Mouse (Mus musculus): ENCODE data around the gene Atpif1. TPM values are rescaled to one million over a fixed set of nuclear protein-coding genes. Genes with fewer than 3 reads are reported as not detected.
"Not testable (repeated sequence)": the region's sequence is repeated elsewhere in the genome, so short reads cannot be mapped to it uniquely, and the experiment has no call there.

Atpif1 gene
- total RNA-seq, 1 experiment from 2014 or later: 1,217 TPM

DNA sequence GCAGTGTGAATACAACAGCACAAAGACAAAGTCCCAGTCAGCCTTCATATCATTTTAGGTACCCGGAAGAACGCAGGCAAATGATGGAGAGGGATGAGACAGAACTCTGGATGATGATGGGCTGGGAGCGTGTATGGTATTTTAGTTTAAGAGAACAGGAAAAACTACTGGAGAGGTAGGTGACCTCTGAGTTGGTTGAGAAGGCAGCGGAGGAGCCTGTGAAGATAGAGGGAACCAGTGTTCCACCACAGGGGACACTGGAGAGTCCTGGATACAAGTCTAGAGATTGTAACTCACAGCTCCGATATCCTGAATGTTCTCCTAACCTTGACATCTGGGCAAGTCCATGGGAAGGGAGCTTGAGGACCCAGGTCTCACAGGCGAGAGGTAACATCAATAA is 27.2 kb downstream of the Atpif1 start:
- ATAC-seq (replicated peaks in 1 of 2; ENCODE audit: insufficient read depth in 1 of 2, low FRiP score in 2 of 2, low TSS enrichment in 1 of 2, low read depth in 1 of 2, poor library complexity in 2 of 2, severe bottlenecking in 2 of 2): no peak

DNA sequence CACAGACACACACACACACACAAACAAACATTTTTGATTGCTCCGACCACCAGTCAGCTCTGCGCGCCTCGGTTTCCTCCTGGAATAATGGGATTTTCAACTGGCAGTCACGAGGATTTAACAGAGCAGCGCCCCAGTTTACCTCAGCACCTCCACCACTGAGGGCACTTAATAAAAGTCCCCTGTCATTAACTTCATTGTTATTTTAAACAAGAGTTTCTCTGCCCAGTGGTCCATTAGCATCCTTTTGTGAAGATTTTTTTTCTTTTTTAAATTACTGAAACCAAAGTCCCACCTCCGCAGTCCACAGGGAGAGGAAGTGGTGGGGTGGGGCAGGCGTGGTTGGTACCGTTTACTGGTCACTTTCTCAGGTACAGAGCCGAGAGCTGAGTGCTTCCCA is 27.7 kb downstream of the Atpif1 start:
- ATAC-seq (replicated peaks in 1 of 2; ENCODE audit: insufficient read depth in 1 of 2, low FRiP score in 2 of 2, low TSS enrichment in 1 of 2, low read depth in 1 of 2, poor library complexity in 2 of 2, severe bottlenecking in 2 of 2): no peak

DNA sequence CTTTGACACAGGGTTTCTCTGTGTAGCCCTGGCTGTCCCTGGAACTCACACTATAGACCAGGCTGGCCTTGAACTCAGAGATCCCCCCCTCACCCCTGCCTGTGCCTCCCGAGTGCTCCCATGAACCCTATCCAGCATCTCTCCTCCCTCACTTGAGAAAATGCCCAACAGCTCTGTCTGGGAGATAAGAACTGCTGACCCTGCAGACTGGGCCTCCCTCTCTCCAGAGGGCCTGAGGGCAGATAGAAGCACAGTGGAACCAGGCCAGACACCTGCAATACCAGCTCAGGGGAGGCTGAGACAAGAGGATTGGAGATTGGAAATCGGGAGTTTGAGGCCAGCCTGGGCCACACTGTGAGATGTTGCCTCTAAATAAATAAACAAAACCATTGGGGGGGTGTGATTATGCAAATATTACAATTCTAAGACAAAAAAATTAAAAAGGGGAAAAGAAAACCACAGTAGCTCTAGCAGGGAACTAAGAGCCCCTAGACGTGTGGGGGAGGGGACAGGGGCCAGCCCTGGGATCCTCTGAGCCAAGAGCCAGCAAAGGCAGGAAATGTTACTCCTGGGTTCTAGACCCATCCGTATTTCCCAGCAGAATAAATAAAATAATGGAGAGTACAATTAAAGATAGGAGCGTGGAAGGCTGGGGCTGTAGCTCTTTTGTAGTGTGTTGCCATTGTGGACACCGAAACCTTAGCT is 28.3 kb downstream of the Atpif1 start:
- ATAC-seq (replicated peaks in 1 of 2; ENCODE audit: insufficient read depth in 1 of 2, low FRiP score in 2 of 2, low TSS enrichment in 1 of 2, low read depth in 1 of 2, poor library complexity in 2 of 2, severe bottlenecking in 2 of 2): 0 out of 4 replicates have a peak, but pooled peaks of 1 of the 2 experiments have one; percentile 19

DNA sequence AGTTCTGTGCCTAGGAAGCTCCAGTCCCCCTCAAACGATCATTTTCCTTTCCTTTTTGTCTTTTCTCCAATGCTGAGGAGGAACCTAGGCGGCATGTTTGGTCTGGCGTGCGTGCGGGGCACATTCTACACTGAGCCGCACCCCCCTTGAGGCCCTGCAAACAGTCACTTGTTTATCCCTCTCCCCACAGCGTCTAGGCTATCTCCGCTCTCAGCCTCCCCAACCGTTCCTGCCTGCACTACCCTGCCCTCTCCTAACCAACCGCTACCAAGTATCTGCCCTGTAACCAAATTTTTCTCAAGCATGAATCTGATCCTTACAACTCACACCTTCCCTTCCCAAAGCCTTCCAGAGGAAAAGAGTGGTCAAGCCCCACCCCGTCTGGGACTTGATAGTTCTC is 30.1 kb downstream of the Atpif1 start:
- ATAC-seq (replicated peaks in 1 of 2; ENCODE audit: insufficient read depth in 1 of 2, low FRiP score in 2 of 2, low TSS enrichment in 1 of 2, low read depth in 1 of 2, poor library complexity in 2 of 2, severe bottlenecking in 2 of 2): no peak

DNA sequence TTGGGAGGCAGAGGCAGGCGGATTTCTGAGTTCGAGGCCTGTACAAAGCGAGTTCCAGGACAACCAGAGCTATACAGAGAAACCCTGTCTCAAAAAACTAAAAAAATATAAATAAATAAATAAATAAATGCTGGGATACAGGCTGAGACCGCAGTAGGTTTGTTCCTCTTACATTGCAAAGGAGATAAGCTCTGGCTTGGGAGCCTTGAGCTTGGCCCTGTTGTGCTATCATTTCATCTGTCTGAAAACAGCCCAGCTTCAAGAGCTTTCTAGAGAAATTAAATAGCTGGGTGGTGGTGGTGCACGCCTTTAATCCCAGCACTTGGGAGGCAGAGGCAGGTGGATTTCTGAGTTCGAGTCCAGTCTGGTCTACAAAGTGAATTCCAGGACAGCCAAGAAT is 31.8 kb downstream of the Atpif1 start:
- ATAC-seq (replicated peaks in 1 of 2; ENCODE audit: insufficient read depth in 1 of 2, low FRiP score in 2 of 2, low TSS enrichment in 1 of 2, low read depth in 1 of 2, poor library complexity in 2 of 2, severe bottlenecking in 2 of 2): no peak

- peak; percentile 77 to 90 for ATAC-seq (replicated peaks in 1 of 2; ENCODE audit: insufficient read depth in 1 of 2, low FRiP score in 2 of 2, low TSS enrichment in 1 of 2, low read depth in 1 of 2, poor library complexity in 2 of 2, severe bottlenecking in 2 of 2)
These were observed 39.1 kb downstream of the Atpif1 start for GRCm38 (mm10) chr4:132494271-132494918.

DNA sequence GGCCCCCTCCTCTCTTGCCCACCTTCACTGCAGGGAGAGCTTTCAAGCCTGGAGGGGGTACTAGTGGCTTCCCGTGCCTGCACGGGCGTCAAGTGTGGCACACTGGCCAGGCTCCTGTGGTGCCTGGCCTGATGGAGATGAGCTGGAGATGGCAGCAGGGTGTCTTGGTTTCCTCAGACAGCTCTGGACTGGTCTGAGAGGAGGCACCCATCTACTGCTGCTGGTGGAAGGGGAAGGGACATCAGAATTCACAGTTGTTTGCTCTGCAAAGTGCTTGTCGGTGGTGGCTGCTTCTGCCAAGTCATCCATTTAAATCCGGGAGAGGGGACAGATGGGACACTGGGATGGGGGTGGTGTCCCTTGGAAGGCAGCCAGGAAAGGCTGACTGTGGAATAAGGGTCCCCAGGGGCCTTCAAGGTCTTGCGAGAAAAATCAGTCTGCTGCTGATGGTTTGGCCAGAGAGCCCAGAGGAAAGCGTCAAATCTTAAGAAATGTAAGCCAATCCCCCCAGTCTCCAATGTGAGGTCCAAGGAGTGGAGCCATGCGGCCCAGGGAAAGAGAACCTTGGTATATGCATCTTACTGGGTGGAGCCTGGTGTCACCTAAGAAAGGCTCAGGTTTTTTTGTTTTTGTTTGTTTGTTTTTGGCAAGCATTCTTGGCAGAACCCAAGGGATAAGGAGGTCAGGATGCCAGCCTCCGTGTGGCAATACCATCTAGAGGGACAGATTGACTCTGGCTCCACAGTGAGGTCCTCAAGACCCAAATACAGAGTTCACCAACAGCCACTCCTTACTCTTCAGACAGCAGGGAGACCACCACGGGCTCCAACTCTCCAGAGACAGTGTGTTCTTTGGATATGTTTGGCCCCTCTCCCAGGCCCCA is 41.0 kb downstream of the Atpif1 start:
- ATAC-seq (replicated peaks in 1 of 2; ENCODE audit: insufficient read depth in 1 of 2, low FRiP score in 2 of 2, low TSS enrichment in 1 of 2, low read depth in 1 of 2, poor library complexity in 2 of 2, severe bottlenecking in 2 of 2): no peak

DNA sequence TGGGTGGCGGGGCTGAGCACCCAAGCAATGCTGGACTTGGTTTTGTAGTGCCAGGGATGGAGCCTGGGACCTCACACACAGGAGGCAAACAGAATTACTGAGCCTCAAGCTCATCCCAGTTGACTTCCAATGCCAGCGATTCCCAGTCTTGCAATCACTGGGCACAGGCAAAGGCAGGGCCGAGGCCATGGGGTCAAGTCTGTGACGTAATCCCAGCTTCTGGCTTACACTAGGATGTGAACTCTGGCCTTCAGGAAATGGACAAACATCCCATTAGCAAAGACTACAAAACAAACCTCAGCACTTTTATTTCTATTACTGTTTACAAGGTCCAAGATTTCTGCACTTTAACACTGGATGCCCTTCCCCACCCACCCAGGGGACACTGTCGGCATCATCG is 41.7 kb downstream of the Atpif1 start:
- ATAC-seq (replicated peaks in 1 of 2; ENCODE audit: insufficient read depth in 1 of 2, low FRiP score in 2 of 2, low TSS enrichment in 1 of 2, low read depth in 1 of 2, poor library complexity in 2 of 2, severe bottlenecking in 2 of 2): no peak

DNA sequence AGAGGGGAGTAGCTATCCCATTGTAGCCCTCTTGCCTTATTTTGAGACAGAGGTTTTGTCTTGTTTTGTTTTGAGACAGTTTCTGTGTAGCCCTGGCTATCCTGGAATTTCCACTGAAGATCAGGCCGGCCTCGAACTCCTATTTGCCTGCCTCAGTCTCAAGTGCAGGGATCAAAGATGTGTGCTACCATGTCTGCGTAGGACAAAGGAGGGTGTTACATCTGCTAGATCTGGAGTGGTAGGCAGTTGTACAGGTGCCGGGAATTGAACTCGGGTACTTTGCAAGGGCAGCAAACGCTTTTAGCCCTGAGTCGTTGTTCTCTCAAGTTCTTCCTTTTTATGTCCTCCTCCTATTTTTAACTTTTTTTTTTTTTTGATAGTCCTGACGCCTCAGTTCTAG is 42.4 kb downstream of the Atpif1 start:
- ATAC-seq (replicated peaks in 1 of 2; ENCODE audit: insufficient read depth in 1 of 2, low FRiP score in 2 of 2, low TSS enrichment in 1 of 2, low read depth in 1 of 2, poor library complexity in 2 of 2, severe bottlenecking in 2 of 2): no peak

GRCm38 (mm10) chr4:132490273-132491010 is 43.0 kb downstream of the Atpif1 start:
- peak; percentile 57 to 67; a peak in 3 of 4 replicates for ATAC-seq (replicated peaks in 1 of 2; ENCODE audit: insufficient read depth in 1 of 2, low FRiP score in 2 of 2, low TSS enrichment in 1 of 2, low read depth in 1 of 2, poor library complexity in 2 of 2, severe bottlenecking in 2 of 2)

DNA sequence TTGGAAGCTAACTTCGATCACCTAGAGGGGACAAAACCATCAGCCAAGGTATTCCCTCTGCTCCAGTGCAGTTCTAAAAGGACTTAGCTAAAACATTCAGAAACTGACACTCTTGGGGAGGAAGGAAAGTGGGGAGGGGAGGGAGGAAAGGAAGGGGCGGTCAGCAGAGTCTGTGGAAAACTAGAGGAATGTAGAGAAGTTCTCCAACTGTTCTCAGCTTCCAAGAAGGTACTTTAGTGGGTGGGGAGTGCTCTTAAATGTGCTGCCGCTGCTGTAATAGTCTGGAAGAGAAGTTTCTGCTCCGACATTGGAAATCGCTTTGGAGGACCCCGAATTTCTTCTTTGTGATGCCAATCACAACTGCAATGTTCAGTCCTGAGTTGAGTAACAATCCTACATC is 44.5 kb downstream of the Atpif1 start:
- no peak for ATAC-seq (replicated peaks in 1 of 2; ENCODE audit: insufficient read depth in 1 of 2, low FRiP score in 2 of 2, low TSS enrichment in 1 of 2, low read depth in 1 of 2, poor library complexity in 2 of 2, severe bottlenecking in 2 of 2)

GRCm38 (mm10) chr4:132488521-132488920 is 44.9 kb downstream of the Atpif1 start:
- ATAC-seq (replicated peaks in 1 of 2; ENCODE audit: insufficient read depth in 1 of 2, low FRiP score in 2 of 2, low TSS enrichment in 1 of 2, low read depth in 1 of 2, poor library complexity in 2 of 2, severe bottlenecking in 2 of 2): no peak

- ATAC-seq (replicated peaks in 1 of 2; ENCODE audit: insufficient read depth in 1 of 2, low FRiP score in 2 of 2, low TSS enrichment in 1 of 2, low read depth in 1 of 2, poor library complexity in 2 of 2, severe bottlenecking in 2 of 2): no peak
These were observed 48.6 kb downstream of the Atpif1 start for GRCm38 (mm10) chr4:132484820-132485219.

GRCm38 (mm10) chr4:132484231-132484630 is 49.2 kb downstream of the Atpif1 start:
- ATAC-seq (replicated peaks in 1 of 2; ENCODE audit: insufficient read depth in 1 of 2, low FRiP score in 2 of 2, low TSS enrichment in 1 of 2, low read depth in 1 of 2, poor library complexity in 2 of 2, severe bottlenecking in 2 of 2): no peak

DNA sequence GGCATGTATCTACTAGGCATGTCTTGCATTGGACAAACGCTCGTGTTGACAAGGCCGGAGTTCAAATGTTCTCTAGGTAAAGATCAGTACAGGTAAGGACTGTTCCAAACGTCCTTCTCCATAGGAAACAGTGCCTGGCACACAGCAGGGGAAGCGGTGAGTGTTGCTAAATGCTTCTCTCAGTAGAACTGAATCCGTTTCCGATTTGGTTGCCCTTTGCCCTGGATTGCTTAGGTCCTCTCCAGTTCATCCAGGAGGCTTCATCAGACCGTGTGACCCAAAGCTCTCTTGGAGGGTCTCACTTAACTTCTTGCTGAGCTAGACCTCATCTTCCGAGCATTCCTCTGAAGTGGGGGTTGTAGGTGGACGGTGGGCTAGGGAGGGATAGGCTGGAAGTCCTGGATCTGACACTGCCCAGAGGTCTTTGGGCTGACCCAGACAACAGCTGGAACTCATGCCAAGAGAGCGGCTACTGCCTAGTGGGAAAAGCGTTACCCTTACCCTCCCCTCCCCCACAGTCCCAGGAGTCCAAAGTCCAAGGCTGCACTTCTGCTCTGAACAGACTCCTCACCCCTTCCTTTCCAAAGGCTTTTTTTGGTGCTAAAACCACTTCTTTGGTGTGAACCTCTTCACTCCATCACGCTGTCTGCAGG is 50.4 kb downstream of the Atpif1 start:
- ATAC-seq (replicated peaks in 1 of 2; ENCODE audit: insufficient read depth in 1 of 2, low FRiP score in 2 of 2, low TSS enrichment in 1 of 2, low read depth in 1 of 2, poor library complexity in 2 of 2, severe bottlenecking in 2 of 2): no peak

DNA sequence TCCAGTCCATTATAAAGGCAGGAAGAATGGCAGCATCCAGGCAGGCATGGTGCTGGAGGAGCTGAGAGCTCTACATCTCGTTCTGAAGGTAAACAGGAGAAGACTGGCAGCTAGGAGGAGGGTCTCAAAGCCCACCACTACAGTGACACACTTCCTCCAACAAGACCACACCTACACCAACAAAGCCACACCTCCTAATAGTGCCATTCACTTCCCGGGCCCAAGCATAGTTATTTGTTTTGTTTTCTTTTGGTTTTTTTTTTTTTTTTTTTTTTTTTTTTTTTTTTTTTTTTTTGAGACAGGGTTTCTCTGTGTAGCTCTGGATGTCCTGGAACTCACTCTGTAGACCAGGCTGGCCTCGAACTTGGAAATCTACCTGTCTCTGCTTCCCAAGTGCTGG is 51.4 kb downstream of the Atpif1 start:
- not testable (repeated sequence) for ATAC-seq (replicated peaks in 1 of 2; ENCODE audit: insufficient read depth in 1 of 2, low FRiP score in 2 of 2, low TSS enrichment in 1 of 2, low read depth in 1 of 2, poor library complexity in 2 of 2, severe bottlenecking in 2 of 2)

Data from hematopoietic stem cell, adult 5-6 weeks (primary cell).